Mouse (Mus musculus) olfactory bulb, adult 2 months (tissue): ENCODE results near the gene Unc13a.

Experiments
- CTCF ChIP-seq: fragments of 200-500 bp; IDR thresholded peaks from 2 replicates; pipeline ENCODE4 v1.5.1; 2012; ENCODE audit warnings: low read depth, mild to moderate bottlenecking, low read length, moderate library complexity; ENCODE audit not compliant: insufficient read depth
- POLR2A ChIP-seq: fragments of 200-500 bp; IDR thresholded peaks from 2 replicates; pipeline ENCODE4 v1.6.1; 2012; ENCODE audit warnings: mild to moderate bottlenecking, low read depth, low read length, moderate library complexity; ENCODE audit not compliant: insufficient read depth

GRCm38 (mm10) chr8:71594324-71594722 is 77.2 kb downstream of the Unc13a start:
- no peak for TF ChIP-seq CTCF
- no peak for TF ChIP-seq POLR2A
